Mouse (Mus musculus) CH12.LX (cell line): ENCODE measurements around the gene Stx8. TPM values are rescaled to one million over a fixed set of nuclear protein-coding genes. Genes with fewer than 3 reads are reported as not detected.

Source experiments
- DNase-seq: peaks from one replicate; pipeline ENCODE4 v3.0.0-alpha.2; 2013; ENCODE audit errors: extremely low read depth
- H3K27ac ChIP-seq: 2 replicates; pipeline ENCODE4 v1.5.1; 2012; ENCODE audit warnings: low read depth, mild to moderate bottlenecking, control low read depth, moderate library complexity; ENCODE audit not compliant: insufficient read depth
- H3K27me3 ChIP-seq: replicated peaks from 2 replicates; pipeline ENCODE3; 2012; ENCODE audit warnings: inconsistent platforms
- H3K36me3 ChIP-seq, 2 experiments: replicated peaks in 1 of 2; 2 replicates each; pipeline versions ENCODE3 to v1.6.1; 2012; ENCODE audit warnings: inconsistent platforms in 1 of 2, low read length in 1 of 2, mild to moderate bottlenecking in 1 of 2, mixed read lengths in 1 of 2, moderate library complexity in 1 of 2; ENCODE audit not compliant: control insufficient read depth in 1 of 2, insufficient read depth in 1 of 2
- H3K4me1 ChIP-seq, 2 experiments: 2 replicates each; pipeline ENCODE4 v1.6.1; 2012; ENCODE audit warnings: inconsistent platforms in 1 of 2, moderate library complexity in 1 of 2; ENCODE audit not compliant: insufficient read depth in 2 of 2, control insufficient read depth in 1 of 2
- H3K4me2 ChIP-seq: 2 replicates; pipeline ENCODE4 v1.6.1; 2012; ENCODE audit warnings: low read depth, mild to moderate bottlenecking, control low read depth; ENCODE audit not compliant: poor library complexity, insufficient read depth, severe bottlenecking
- H3K4me3 ChIP-seq, 3 experiments: fragments of 150-350 bp in 1 of 3; sonication (generic) in 1 of 3; replicated peaks in 1 of 3; 2 replicates each; pipeline versions ENCODE3 to v1.5.1; 2011 to 2012; ENCODE audit warnings: low read depth in 2 of 3, low read length in 2 of 3, mild to moderate bottlenecking in 2 of 3, moderate library complexity in 2 of 3, control low read depth in 1 of 3, improper control_type of control experiment in 1 of 3, inconsistent platforms in 1 of 3, mixed read lengths in 1 of 3; ENCODE audit not compliant: poor library complexity in 1 of 3
- H3K79me2 ChIP-seq: replicated peaks from 2 replicates; pipeline ENCODE4 v1.6.1; 2012; ENCODE audit warnings: mild to moderate bottlenecking, moderate library complexity; ENCODE audit not compliant: control insufficient read depth, poor library complexity, insufficient read depth, severe bottlenecking; ENCODE audit errors: extremely low read depth
- H3K9ac ChIP-seq: 2 replicates; pipeline ENCODE4 v1.6.1; 2012; ENCODE audit warnings: low read depth, mild to moderate bottlenecking, control low read depth, moderate library complexity; ENCODE audit not compliant: insufficient read depth
- H3K9me3 ChIP-seq: replicated peaks from 2 replicates; pipeline ENCODE3; 2012; ENCODE audit warnings: low read length, inconsistent platforms, mixed read lengths
- BHLHE40 ChIP-seq: IDR thresholded peaks from 2 replicates; pipeline ENCODE4 v1.6.1; 2011; ENCODE audit warnings: mild to moderate bottlenecking, low read depth, low read length, improper control_type of control experiment
- CTCF ChIP-seq, 2 experiments: IDR thresholded peaks in 1 of 2; conservative IDR thresholded peaks in 1 of 2; 2 replicates each; pipeline ENCODE4 v1.5.1; 2011 to 2012; ENCODE audit warnings: low read depth in 2 of 2, low read length in 2 of 2, improper control_type of control experiment in 1 of 2, inconsistent platforms in 1 of 2, mild to moderate bottlenecking in 1 of 2, moderate library complexity in 1 of 2
- ELF1 ChIP-seq: IDR thresholded peaks from 2 replicates; pipeline ENCODE4 v1.6.1; 2014; ENCODE audit warnings: low read depth, mild to moderate bottlenecking, inconsistent platforms, low read length, improper control_type of control experiment
- GABPA ChIP-seq: IDR thresholded peaks from 2 replicates; pipeline ENCODE4 v1.6.1; 2012; ENCODE audit warnings: low read depth, low read length, improper control_type of control experiment, inconsistent platforms; ENCODE audit not compliant: insufficient replicate concordance
- MAX ChIP-seq: IDR thresholded peaks from 2 replicates; pipeline ENCODE4 v1.6.1; 2011; ENCODE audit warnings: low read length, improper control_type of control experiment
- MEF2A ChIP-seq: IDR thresholded peaks from 2 replicates; pipeline ENCODE4 v1.6.1; 2014; ENCODE audit warnings: low read depth, mild to moderate bottlenecking, inconsistent platforms, low read length, improper control_type of control experiment, borderline replicate concordance
- MXI1 ChIP-seq: IDR thresholded peaks from 2 replicates; pipeline ENCODE4 v1.6.1; 2011; ENCODE audit warnings: mild to moderate bottlenecking, low read depth, low read length, improper control_type of control experiment
- PAX5 ChIP-seq: IDR thresholded peaks from 2 replicates; pipeline ENCODE4 v1.6.1; 2012; ENCODE audit warnings: low read length, inconsistent platforms, mixed read lengths
- POLR2A ChIP-seq: IDR thresholded peaks from 2 replicates; pipeline ENCODE4 v1.6.1; 2011; ENCODE audit warnings: low read depth, mild to moderate bottlenecking, improper control_type of control experiment, low read length
- RAD21 ChIP-seq: IDR thresholded peaks from 2 replicates; pipeline ENCODE4 v1.6.1; 2011; ENCODE audit warnings: low read depth, mild to moderate bottlenecking, low read length, improper control_type of control experiment, moderate library complexity
- RCOR1 ChIP-seq: conservative IDR thresholded peaks from 2 replicates; pipeline ENCODE4 v1.6.1; 2012; ENCODE audit warnings: low read depth, mild to moderate bottlenecking, inconsistent platforms, low read length, improper control_type of control experiment
- SIN3A ChIP-seq: IDR thresholded peaks from 2 replicates; pipeline ENCODE4 v1.6.1; 2012; ENCODE audit warnings: low read length, improper control_type of control experiment, inconsistent platforms
- TBP ChIP-seq: conservative IDR thresholded peaks from 2 replicates; pipeline ENCODE4 v1.6.1; 2011; ENCODE audit warnings: low read depth, low read length, improper control_type of control experiment
- UBTF ChIP-seq: IDR thresholded peaks from 2 replicates; pipeline ENCODE4 v1.6.1; 2012; ENCODE audit warnings: low read depth, mild to moderate bottlenecking, inconsistent platforms, low read length, improper control_type of control experiment, moderate library complexity
- USF2 ChIP-seq: conservative IDR thresholded peaks from 2 replicates; pipeline ENCODE4 v1.6.1; 2011; ENCODE audit warnings: low read depth, low read length, improper control_type of control experiment
- ZC3H11A ChIP-seq: IDR thresholded peaks from 2 replicates; pipeline ENCODE4 v1.6.1; 2012; ENCODE audit warnings: low read depth, mild to moderate bottlenecking, inconsistent platforms, low read length, improper control_type of control experiment
- ZMIZ1 ChIP-seq: IDR thresholded peaks from 2 replicates; pipeline ENCODE4 v1.6.1; 2012; ENCODE audit warnings: low read depth, mild to moderate bottlenecking, inconsistent platforms, low read length, improper control_type of control experiment
- dilution Hi-C: fragments of 300-500 bp; cut with MboI; formaldehyde crosslinking; loops from 2 replicates; pipeline ENCODE4 v1.14.3; 2020; ENCODE audit warnings: low sequenced_read_pairs; ENCODE audit not compliant: extremely low pct_unique_long_range_greater_than_20kb, extremely low pct_ligation_motif_present
- in situ Hi-C: fragments of 300-500 bp; cut with MboI; formaldehyde crosslinking; loops from 3 replicates; pipeline ENCODE4 v1.14.3; 2019; ENCODE audit warnings: low sequenced_read_pairs, low pct_ligation_motif_present, low pct_unique_long_range_greater_than_20kb, mixed read lengths
- polyA plus RNA-seq: library from polyadenylated mRNA; unstranded; fragments of >175 nt; gene quantifications from 2 replicates; pipeline ENCODE4 v1.2.1, GENCODE M21; 2012; ENCODE audit warnings: low read depth; ENCODE audit not compliant: insufficient read length
- total RNA-seq, 2 experiments: library from RNA; depleted of rRNA; stranded (reverse); fragments of 300-350 nt in 1 of 2; fragments of >200 nt in 1 of 2; gene quantifications; 2 replicates each; pipeline ENCODE4 v1.2.3; 2012 to 2014

The Stx8 gene
- total and polyA plus RNA-seq, 3 experiments = 31.8 to 57.9 (median 35.2) TPM

GRCm38 (mm10) chr11:68204407-68204806, 238.4 kb downstream of the Stx8 start:
- TF ChIP-seq ZC3H11A (no peak), PAX5 (no peak), GABPA (no peak), POLR2A (no peak), CTCF (conservative IDR thresholded peaks at IDR 0.05 in 1 of 2, IDR thresholded peaks at IDR 0.05 in 1 of 2; ENCODE audit: low read depth in 2 of 2, low read length in 2 of 2) (no peak), BHLHE40 (no peak), USF2 (no peak), ELF1 (peak; percentile 62)
- TF ChIP-seq, all 38 proteins: peak for 1
- H3K27me3 ChIP-seq = no peaks in the 10 kb centered on the region
- no peak overlapping the region for H3K4me2 ChIP-seq
- in situ Hi-C loops = loop anchor here (5.0 kb wide), 1 partner anchor 187 kb away; no protein-coding TSS in a partner anchor
- no peak overlapping the region for H3K4me3 ChIP-seq
- H3K79me2 ChIP-seq = no peaks in the 10 kb centered on the region
- no peaks in the 10 kb centered on the region for H3K9me3 ChIP-seq
- no peak overlapping the region for H3K27ac ChIP-seq
- peaks cover 0 to 18% of the 10 kb centered on the region in 2 experiments for H3K36me3 ChIP-seq
- DNase-seq = no peak
- H3K4me1 ChIP-seq = peaks cover 28 to 83% of the 10 kb centered on the region in 2 experiments
- dilution Hi-C loops = no loop called here
- no peak overlapping the region for H3K9ac ChIP-seq

GRCm38 (mm10) chr11:68205572-68206229, 239.7 kb downstream of the Stx8 start:
- in situ Hi-C loops (no loop called here), dilution Hi-C loops (no loop called here)
- no peak for DNase-seq
- Histone ChIP-seq H3K9ac (no peak overlapping the region), H3K4me3 (no peak overlapping the region), H3K4me1 (peaks cover 20 to 83% of the 10 kb centered on the region in 2 experiments), H3K27me3 (no peaks in the 10 kb centered on the region), H3K27ac (no peak overlapping the region), H3K9me3 (no peaks in the 10 kb centered on the region), H3K4me2 (no peak overlapping the region), H3K36me3 (peaks cover 0 to 18% of the 10 kb centered on the region in 2 experiments), H3K79me2 (no peaks in the 10 kb centered on the region)
- TF ChIP-seq ZMIZ1 = no peak
- no peak for TF ChIP-seq MAX
- no peak for TF ChIP-seq RCOR1
- no peak for TF ChIP-seq UBTF
- TF ChIP-seq SIN3A = no peak
- TF ChIP-seq MXI1 = no peak
- no peak for TF ChIP-seq RAD21
- no peak for TF ChIP-seq USF2
- no peak for TF ChIP-seq ZC3H11A
- TF ChIP-seq CTCF (conservative IDR thresholded peaks at IDR 0.05 in 1 of 2, IDR thresholded peaks at IDR 0.05 in 1 of 2; ENCODE audit: low read depth in 2 of 2, low read length in 2 of 2) = no peak
- TF ChIP-seq POLR2A = no peak
- TF ChIP-seq MEF2A = no peak
- no peak for TF ChIP-seq TBP
